19 mouse cellular contexts compared by ENCODE assay signal in genomic region chr16:33234128-33234527, GRCm38 (mm10). TPM values are rescaled to one million over a fixed set of nuclear protein-coding genes. Genes with fewer than 3 reads are reported as not detected.
DNase-seq lines count a peak whose midpoint lies in the region; ATAC-seq and TF ChIP-seq lines count a peak whose summit lies in the region.
"Had no signal": no experiment of that assay in that cellular context is flagged by ENCODE, and none has a peak within 500 bp of the region (broad histone marks: within the 10 kb centered on the region; RNA-seq: fewer than 3 reads in every experiment).

No protein-coding gene starts in this region.

- TF ChIP-seq CTCF in kidney, adult 2 months (conservative IDR thresholded peaks at IDR 0.05; ENCODE audit: insufficient read depth, insufficient read length, low read depth, low read length) = no peak
- no peak for TF ChIP-seq CTCF in kidney, postnatal 0 days (IDR thresholded peaks at IDR 0.05; ENCODE audit: low read depth)

- H3K27me3 ChIP-seq in midbrain, embryonic 14.5 days (ENCODE audit: control insufficient read depth, insufficient read depth, low read length) = no peaks in the 10 kb centered on the region
- H3K27me3 ChIP-seq in midbrain, embryonic 10.5 days (ENCODE audit: low read depth, poor library complexity, severe bottlenecking) = no peaks in the 10 kb centered on the region
- no peaks in the 10 kb centered on the region for H3K27me3 ChIP-seq in kidney, adult 2 months (replicated peaks; ENCODE audit: control insufficient read depth, insufficient read depth, low read length)
- H3K27me3 ChIP-seq in kidney, postnatal 0 days (ENCODE audit: insufficient read depth, low read length) = no peaks in the 10 kb centered on the region
- no peaks in the 10 kb centered on the region for H3K27me3 ChIP-seq in neural tube, embryonic 15.5 days (replicated peaks)
- H3K27me3 ChIP-seq: embryonic facial prominence, embryonic 12.5 days; liver, embryonic 15.5 days; neural tube, embryonic 12.5 days had no signal

- H3K4me1 ChIP-seq in midbrain, embryonic 14.5 days (ENCODE audit: control insufficient read depth, insufficient read depth, low read length) = no peaks in the 10 kb centered on the region
- no peaks in the 10 kb centered on the region for H3K4me1 ChIP-seq in midbrain, embryonic 10.5 days
- H3K4me1 ChIP-seq in kidney, adult 2 months (ENCODE audit: control insufficient read depth, insufficient read depth, low read length) = peaks cover 12% of the 10 kb centered on the region; the same call in 1 of the 2 replicates
- 0 out of 2 replicates have a peak, but pooled peaks cover 3% of the 10 kb centered on the region for H3K4me1 ChIP-seq in kidney, postnatal 0 days (replicated peaks; ENCODE audit: insufficient read depth, low read length)
- no peaks in the 10 kb centered on the region; the same call in 1 of the 2 replicates for H3K4me1 ChIP-seq in neural tube, embryonic 15.5 days
- H3K4me1 ChIP-seq: embryonic facial prominence, embryonic 12.5 days; liver, embryonic 15.5 days; neural tube, embryonic 12.5 days had no signal

- H3K4me2 ChIP-seq in midbrain, embryonic 14.5 days (ENCODE audit: low read length) = no peak overlapping the region
- no peak overlapping the region for H3K4me2 ChIP-seq in kidney, postnatal 0 days (ENCODE audit: low read length)
- H3K4me2 ChIP-seq in neural tube, embryonic 15.5 days = no peak overlapping the region
- H3K4me2 ChIP-seq: embryonic facial prominence, embryonic 12.5 days; liver, embryonic 15.5 days; midbrain, embryonic 11.5 days; neural tube, embryonic 12.5 days had no signal

- 75% methylated on average over 12 of the region's 12 CpGs for WGBS in midbrain, embryonic 14.5 days
- 87% methylated on average over 12 of the region's 12 CpGs for WGBS in midbrain, embryonic 10.5 days
- 39% methylated on average over 12 of the region's 12 CpGs for WGBS in kidney, adult 2 months
- 48% methylated on average over 12 of the region's 12 CpGs for WGBS in kidney, postnatal 0 days
- 70% methylated on average over 12 of the region's 12 CpGs for WGBS in neural tube, embryonic 15.5 days

- H3K9ac ChIP-seq in midbrain, embryonic 14.5 days (replicated peaks; ENCODE audit: low read length) = no peak overlapping the region
- H3K9ac ChIP-seq in kidney, postnatal 0 days (ENCODE audit: low read depth, low read length) = no peak overlapping the region
- no peak overlapping the region for H3K9ac ChIP-seq in neural tube, embryonic 15.5 days (replicated peaks)
- H3K9ac ChIP-seq: embryonic facial prominence, embryonic 12.5 days; forebrain, postnatal 0 days; liver, embryonic 15.5 days; neural tube, embryonic 12.5 days had no signal

- peak; percentile 9 for DNase-seq in midbrain, embryonic 14.5 days
- no peak for DNase-seq in midbrain, embryonic 10.5 days (ENCODE audit: low spot score)
- peak; percentile 55 for DNase-seq in kidney, adult 2 months
- DNase-seq in kidney, postnatal 0 days (ENCODE audit: low spot score) = peak; percentile 58
- no peak for DNase-seq in adrenal gland, adult 8-10 months
- DNase-seq in T-cell, adult 2 months (ENCODE audit: low spot score) = no peak
- DNase-seq: adrenal gland, adult 2 months; cerebellum, adult 9-10 months; forebrain, postnatal 0 days; gastrocnemius, adult 2 months; heart, postnatal 4 days; thymus, postnatal 36 days had no signal

- H3K36me3 ChIP-seq in midbrain, embryonic 14.5 days (ENCODE audit: control insufficient read depth, insufficient read depth, low read length) = peaks cover 60% of the 10 kb centered on the region
- H3K36me3 ChIP-seq in midbrain, embryonic 10.5 days = peaks cover 94% of the 10 kb centered on the region
- 0 out of 2 replicates have a peak, but pooled peaks cover 2% of the 10 kb centered on the region for H3K36me3 ChIP-seq in kidney, adult 2 months (ENCODE audit: control insufficient read depth, insufficient read depth, low read length)
- peaks cover 21% of the 10 kb centered on the region for H3K36me3 ChIP-seq in kidney, postnatal 0 days (ENCODE audit: insufficient read depth, low read length)
- H3K36me3 ChIP-seq in neural tube, embryonic 15.5 days = peaks cover 41% of the 10 kb centered on the region

- H3K27ac ChIP-seq in midbrain, embryonic 14.5 days (replicated peaks; ENCODE audit: low read depth, low read length) = no peak overlapping the region
- H3K27ac ChIP-seq in midbrain, embryonic 10.5 days (replicated peaks) = no peak overlapping the region
- no peak overlapping the region; the same call in 1 of the 2 replicates for H3K27ac ChIP-seq in kidney, adult 2 months (ENCODE audit: insufficient read depth, low read depth, low read length)
- peak overlapping the region; percentile 57; the same call in 1 of the 2 replicates for H3K27ac ChIP-seq in kidney, postnatal 0 days
- 0 out of 2 replicates have a peak overlapping the region, but pooled peaks have one; percentile 41 for H3K27ac ChIP-seq in neural tube, embryonic 15.5 days (replicated peaks)
- H3K27ac ChIP-seq: embryonic facial prominence, embryonic 12.5 days; gastrocnemius, adult 2 months; liver, embryonic 15.5 days; macrophage; neural tube, embryonic 12.5 days had no signal

- H3K9me3 ChIP-seq in midbrain, embryonic 14.5 days (ENCODE audit: control insufficient read depth, low read length) = no peaks in the 10 kb centered on the region
- H3K9me3 ChIP-seq in midbrain, embryonic 10.5 days (replicated peaks) = no peaks in the 10 kb centered on the region
- H3K9me3 ChIP-seq in kidney, postnatal 0 days (replicated peaks; ENCODE audit: low read length) = no peaks in the 10 kb centered on the region
- no peaks in the 10 kb centered on the region for H3K9me3 ChIP-seq in neural tube, embryonic 15.5 days (replicated peaks)
- H3K9me3 ChIP-seq: embryonic facial prominence, embryonic 12.5 days; liver, embryonic 15.5 days; neural tube, embryonic 12.5 days had no signal

- no peak overlapping the region for H3K4me3 ChIP-seq in midbrain, embryonic 14.5 days (replicated peaks; ENCODE audit: low read depth, low read length)
- no peak overlapping the region for H3K4me3 ChIP-seq in midbrain, embryonic 10.5 days
- no peak overlapping the region for H3K4me3 ChIP-seq in kidney, adult 2 months (ENCODE audit: insufficient read depth, low read depth, low read length)
- H3K4me3 ChIP-seq in kidney, postnatal 0 days (replicated peaks; ENCODE audit: low read depth, low read length) = no peak overlapping the region
- no peak overlapping the region for H3K4me3 ChIP-seq in neural tube, embryonic 15.5 days (replicated peaks)
- H3K4me3 ChIP-seq: embryonic facial prominence, embryonic 12.5 days; gastrocnemius, adult 2 months; liver, embryonic 15.5 days; neural tube, embryonic 12.5 days had no signal

- no peak for TF ChIP-seq POLR2A in kidney, adult 2 months (IDR thresholded peaks at IDR 0.05; ENCODE audit: low read depth, low read length)

- ATAC-seq in midbrain, embryonic 14.5 days (ENCODE audit: low FRiP score, low TSS enrichment) = no peak
- peak; percentile 92 for ATAC-seq in kidney, postnatal 0 days (replicated peaks; ENCODE audit: low FRiP score, low read depth)
- no peak for ATAC-seq in neural tube, embryonic 15.5 days (ENCODE audit: low FRiP score)
- ATAC-seq: forebrain, postnatal 0 days; hindbrain, embryonic 16.5 days had no signal

RNA-seq across cellular contexts. Expression of gene Snx4, which starts 17.1 kb away (rescaled TPM):
- 77.8 and 98.2 TPM in 2 replicates for polyA plus RNA-seq in midbrain, embryonic 14.5 days (2014; fragmentation: Nextera tagmentation; extraction: Ambion mirVana)
- 72.9 and 75.3 TPM in 2 replicates for polyA plus RNA-seq in midbrain, embryonic 10.5 days (2016; fragmentation: Nextera tagmentation; extraction: Ambion mirVana)
- 12.1 and 16.2 TPM in 2 replicates for polyA plus RNA-seq in kidney, adult 2 months (2012; rRNA removed)
- polyA plus RNA-seq in kidney, postnatal 0 days (2015; fragmentation: Nextera tagmentation; extraction: Ambion mirVana) = 90.6 and 97.5 TPM in 2 replicates
- polyA plus RNA-seq in neural tube, embryonic 15.5 days (2015; fragmentation: Nextera tagmentation; extraction: Ambion mirVana) = 80.6 and 84.2 TPM in 2 replicates
- 10 to 100 TPM; 40.6 to 55.9 (median 48.8) TPM for total RNA-seq in adrenal gland, adult 8-10 months (2022)

RNA-seq across cellular contexts. Expression of gene Osbpl11, which starts 49.3 kb away (rescaled TPM):
- polyA plus RNA-seq in midbrain, embryonic 14.5 days (2014; fragmentation: Nextera tagmentation; extraction: Ambion mirVana) = 16.4 and 21.5 TPM in 2 replicates
- polyA plus RNA-seq in midbrain, embryonic 10.5 days (2016; fragmentation: Nextera tagmentation; extraction: Ambion mirVana) = 22.3 and 23.3 TPM in 2 replicates
- polyA plus RNA-seq in kidney, adult 2 months (2012; rRNA removed) = 14.1 and 14.7 TPM in 2 replicates
- 16.9 and 17.8 TPM in 2 replicates for polyA plus RNA-seq in kidney, postnatal 0 days (2015; fragmentation: Nextera tagmentation; extraction: Ambion mirVana)
- polyA plus RNA-seq in neural tube, embryonic 15.5 days (2015; fragmentation: Nextera tagmentation; extraction: Ambion mirVana) = 15.7 and 16.2 TPM in 2 replicates
- total RNA-seq in adrenal gland, adult 8-10 months (2022) = 10 to 100 TPM; 34.5 to 41.2 (median 37.7) TPM

Comparison
In these comparisons a context has a peak if more than half of its experiments do, and no peak if none do; other contexts are left out.
1. DNase-seq: peak in midbrain, embryonic 14.5 days (single experiment), kidney, adult 2 months (single experiment) and kidney, postnatal 0 days (single experiment); none in midbrain, embryonic 10.5 days (single experiment), adrenal gland, adult 8-10 months (single experiment) and T-cell, adult 2 months (single experiment).
2. H3K27ac ChIP-seq: peak in kidney, postnatal 0 days (single experiment) and neural tube, embryonic 15.5 days (single experiment); none in midbrain, embryonic 14.5 days (single experiment), midbrain, embryonic 10.5 days (single experiment) and kidney, adult 2 months (single experiment).